Mouse (Mus musculus) neural tube, embryonic 12.5 days (tissue): Measurements from ENCODE around the gene Ybx1. TPM values are rescaled to one million over a fixed set of nuclear protein-coding genes. Genes with fewer than 3 reads are reported as not detected.
A peak's percentile ranks its signal among the peaks of the same experiment; 100 is the strongest.
"Not testable (repeated sequence)": the region's sequence is repeated elsewhere in the genome, so short reads cannot be mapped to it uniquely, and the experiment has no call there.

Experiments
- ATAC-seq: fragments of 200-750 bp; cut with Nextera tagmentation; 2 replicates; pipeline ENCODE4 v1.8.0; 2017; ENCODE audit warnings: low read depth, mild to moderate bottlenecking, moderate TSS enrichment, moderate library complexity; ENCODE audit not compliant: low FRiP score
- H3K27ac ChIP-seq: fragments of 300-500 bp; sonication (generic); 2 replicates; pipeline ENCODE4 v1.5.1; 2016
- H3K27me3 ChIP-seq: fragments of 300-500 bp; sonication (generic); replicated peaks from 2 replicates; pipeline ENCODE4 v1.6.1; 2016; ENCODE audit warnings: mild to moderate bottlenecking
- H3K36me3 ChIP-seq: fragments of 300-500 bp; sonication (generic); 2 replicates; pipeline ENCODE4 v1.6.1; 2016; ENCODE audit warnings: mild to moderate bottlenecking
- H3K4me1 ChIP-seq: fragments of 300-500 bp; sonication (generic); 2 replicates; pipeline ENCODE4 v1.6.1; 2016
- H3K4me2 ChIP-seq: fragments of 300-500 bp; sonication (generic); replicated peaks from 2 replicates; pipeline ENCODE4 v1.6.1; 2016; ENCODE audit warnings: mild to moderate bottlenecking
- H3K4me3 ChIP-seq: fragments of 300-500 bp; sonication (generic); 2 replicates; pipeline ENCODE4 v1.5.1; 2016
- H3K9ac ChIP-seq: fragments of 300-500 bp; sonication (generic); 2 replicates; pipeline ENCODE4 v1.6.1; 2016; ENCODE audit warnings: mild to moderate bottlenecking
- H3K9me3 ChIP-seq: fragments of 300-500 bp; sonication (generic); 2 replicates; pipeline ENCODE4 v1.6.1; 2016; ENCODE audit warnings: mild to moderate bottlenecking
- WGBS: fragments of 180-500 bp; shearing (Covaris S2); methylation state at CpG from one replicate; pipeline ENCODE4 v1.1.7; 2016; 5-methylcytosine and 5-hydroxymethylcytosine counted together
- polyA plus RNA-seq: library from polyadenylated mRNA; unstranded; fragments of >200 nt; fragmentation: Nextera tagmentation; extraction: Ambion mirVana; gene quantifications from 2 replicates; pipeline ENCODE4 v1.2.1, GENCODE M21; 2016

The Ybx1 gene
- polyA plus RNA-seq, 1 experiment from 2014 or later: 1,308 TPM

DNA sequence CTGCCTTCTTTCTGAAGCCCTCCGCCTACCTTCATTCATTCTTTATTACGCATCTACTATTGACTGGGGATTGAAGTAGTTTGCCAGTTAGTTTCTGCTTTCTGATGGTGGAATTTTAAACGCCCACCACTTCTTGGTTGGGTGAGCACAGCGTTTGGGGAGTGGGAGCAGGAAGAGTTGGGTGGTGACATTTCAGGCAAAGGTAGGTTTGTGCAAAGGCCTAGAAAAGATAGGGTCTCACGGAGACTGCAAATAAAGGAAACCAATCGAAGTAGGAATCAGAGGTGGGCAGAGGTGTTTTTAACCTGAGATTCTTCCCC, 690 bp upstream of the Ybx1 start:
- Histone ChIP-seq H3K4me3 (peak overlapping the region; percentile 100), H3K27ac (peak overlapping the region; percentile 7; the same call in 1 of the 2 replicates), H3K4me1 (peaks cover 26% of the 10 kb centered on the region), H3K9ac (peak overlapping the region; percentile 95), H3K4me2 (peak overlapping the region; percentile 66), H3K36me3 (peaks cover 5% of the 10 kb centered on the region; the same call in 1 of the 2 replicates), H3K9me3 (no peaks in the 10 kb centered on the region), H3K27me3 (no peaks in the 10 kb centered on the region)
- ATAC-seq: no peak
- 5% methylated on average over 6 of the region's 6 CpGs for WGBS

- H3K4me3 ChIP-seq: peak overlapping the region; percentile 100
- WGBS: under 1% methylated on average over 63 of the region's 80 CpGs
Observed at GRCm38 (mm10) chr4:119293574-119294258, 688 bp downstream of the Ybx1 start.

GRCm38 (mm10) chr4:119292771-119293573, 1.4 kb downstream of the Ybx1 start:
- Histone ChIP-seq H3K4me3 (peak overlapping the region; percentile 100), H3K36me3 (peaks cover 9% of the 10 kb centered on the region; the same call in 1 of the 2 replicates), H3K27me3 (no peaks in the 10 kb centered on the region), H3K9me3 (no peaks in the 10 kb centered on the region), H3K4me2 (peak overlapping the region; percentile 66), H3K9ac (peak overlapping the region; percentile 95), H3K27ac (no peak overlapping the region), H3K4me1 (peaks cover 26% of the 10 kb centered on the region)
- ATAC-seq: no peak
- WGBS: 2% methylated on average over 24 of the region's 24 CpGs

More at GRCm38 (mm10) chr4:119293574-119294258, 688 bp downstream of the Ybx1 start:
- peak overlapping the region; percentile 84 for H3K27ac ChIP-seq
- H3K4me2 ChIP-seq: peak overlapping the region; percentile 66
- H3K9ac ChIP-seq: peak overlapping the region; percentile 95
- ATAC-seq: peak; percentile 62
- H3K9me3 ChIP-seq: no peaks in the 10 kb centered on the region
- H3K27me3 ChIP-seq: no peaks in the 10 kb centered on the region
- H3K4me1 ChIP-seq: peaks cover 26% of the 10 kb centered on the region
- peaks cover 9% of the 10 kb centered on the region; the same call in 1 of the 2 replicates for H3K36me3 ChIP-seq

DNA sequence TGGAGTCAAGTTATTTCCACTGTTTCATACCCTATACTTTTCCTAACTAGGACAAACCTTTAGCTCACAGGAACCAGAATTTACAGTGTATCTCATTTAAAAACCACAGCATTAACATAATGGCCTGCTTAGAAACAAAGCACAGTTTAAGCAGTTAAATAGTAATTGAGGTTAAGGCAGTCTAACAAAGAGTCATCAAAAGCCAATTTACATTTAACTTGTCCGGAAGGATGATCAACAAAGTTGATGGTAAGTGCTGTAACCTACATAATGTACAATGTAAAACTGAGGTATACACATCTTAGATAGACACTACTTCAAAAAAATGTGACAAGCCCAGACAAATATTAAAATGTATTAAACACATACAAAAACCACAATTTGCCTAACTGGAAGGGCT, 2.5 kb downstream of the Ybx1 start:
- 78% methylated on average over 1 of the region's 1 CpGs for WGBS
- Histone ChIP-seq H3K9me3 (no peaks in the 10 kb centered on the region), H3K36me3 (peaks cover 12% of the 10 kb centered on the region; the same call in 1 of the 2 replicates), H3K4me3 (peak overlapping the region; percentile 100), H3K27ac (no peak overlapping the region), H3K4me1 (peaks cover 26% of the 10 kb centered on the region), H3K27me3 (no peaks in the 10 kb centered on the region), H3K9ac (peak overlapping the region; percentile 95; the same call in 1 of the 2 replicates), H3K4me2 (peak overlapping the region; percentile 66)
- no peak for ATAC-seq

GRCm38 (mm10) chr4:119285336-119285735, 9.1 kb downstream of the Ybx1 start:
- H3K9ac ChIP-seq: no peak overlapping the region
- peaks cover 49% of the 10 kb centered on the region for H3K36me3 ChIP-seq
- H3K27ac ChIP-seq: no peak overlapping the region
- no peaks in the 10 kb centered on the region for H3K27me3 ChIP-seq
- no peak overlapping the region for H3K4me2 ChIP-seq
- WGBS: 92% methylated on average over 2 of the region's 2 CpGs
- no peak overlapping the region for H3K4me3 ChIP-seq
- no peaks in the 10 kb centered on the region; the same call in 1 of the 2 replicates for H3K4me1 ChIP-seq
- no peaks in the 10 kb centered on the region for H3K9me3 ChIP-seq
- ATAC-seq: no peak

- Histone ChIP-seq H3K4me2 (no peak overlapping the region), H3K9ac (no peak overlapping the region), H3K27ac (no peak overlapping the region), H3K36me3 (peaks cover 54% of the 10 kb centered on the region), H3K4me1 (no peaks in the 10 kb centered on the region), H3K27me3 (no peaks in the 10 kb centered on the region), H3K9me3 (no peaks in the 10 kb centered on the region), H3K4me3 (no peak overlapping the region)
- WGBS: 84% methylated on average over 1 of the region's 1 CpGs
- ATAC-seq: no peak
Observed at GRCm38 (mm10) chr4:119284861-119285260, 9.5 kb downstream of the Ybx1 start.

DNA sequence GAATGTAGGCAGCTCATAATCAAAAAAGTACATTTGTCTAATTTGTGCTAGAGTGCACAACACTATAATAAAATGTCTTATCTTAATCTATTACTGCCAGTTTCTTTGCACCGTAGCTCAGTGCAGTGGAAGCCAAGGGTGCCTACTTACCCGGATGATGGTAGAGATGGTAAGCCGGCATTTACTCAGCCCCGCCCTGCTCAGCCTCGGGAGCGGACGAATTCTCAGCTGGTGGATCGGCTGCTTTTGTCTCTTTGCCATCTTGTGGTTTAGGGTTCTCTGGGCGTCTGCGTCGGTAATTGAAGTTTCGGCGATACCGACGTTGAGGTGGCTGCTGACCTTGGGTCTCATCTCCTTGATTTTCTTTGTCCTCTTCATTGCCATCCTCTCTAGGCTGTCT, 15.6 kb downstream of the Ybx1 start:
- 91% methylated on average over 15 of the region's 15 CpGs for WGBS
- peaks cover 89% of the 10 kb centered on the region for H3K36me3 ChIP-seq
- not testable (repeated sequence) for H3K4me2 ChIP-seq, H3K4me3 ChIP-seq, H3K27me3 ChIP-seq, H3K27ac ChIP-seq, ATAC-seq, H3K9me3 ChIP-seq, H3K4me1 ChIP-seq, H3K9ac ChIP-seq

GRCm38 (mm10) chr4:119275726-119276125, 18.7 kb downstream of the Ybx1 start:
- no peak for ATAC-seq
- 82% methylated on average over 2 of the region's 2 CpGs for WGBS
- H3K4me3 ChIP-seq: no peak overlapping the region
- H3K27me3 ChIP-seq: no peaks in the 10 kb centered on the region
- H3K27ac ChIP-seq: no peak overlapping the region
- H3K9me3 ChIP-seq: no peaks in the 10 kb centered on the region
- peaks cover 86% of the 10 kb centered on the region for H3K36me3 ChIP-seq
- H3K4me1 ChIP-seq: no peaks in the 10 kb centered on the region
- H3K9ac ChIP-seq: no peak overlapping the region
- H3K4me2 ChIP-seq: no peak overlapping the region

- Histone ChIP-seq H3K9me3 (no peaks in the 10 kb centered on the region), H3K27me3 (no peaks in the 10 kb centered on the region), H3K27ac (no peak overlapping the region), H3K9ac (no peak overlapping the region), H3K4me3 (no peak overlapping the region), H3K36me3 (peaks cover 88% of the 10 kb centered on the region), H3K4me1 (no peaks in the 10 kb centered on the region), H3K4me2 (no peak overlapping the region)
- 87% methylated on average over 2 of the region's 2 CpGs for WGBS
- no peak for ATAC-seq
Observed at GRCm38 (mm10) chr4:119275226-119275625, 19.2 kb downstream of the Ybx1 start.

DNA sequence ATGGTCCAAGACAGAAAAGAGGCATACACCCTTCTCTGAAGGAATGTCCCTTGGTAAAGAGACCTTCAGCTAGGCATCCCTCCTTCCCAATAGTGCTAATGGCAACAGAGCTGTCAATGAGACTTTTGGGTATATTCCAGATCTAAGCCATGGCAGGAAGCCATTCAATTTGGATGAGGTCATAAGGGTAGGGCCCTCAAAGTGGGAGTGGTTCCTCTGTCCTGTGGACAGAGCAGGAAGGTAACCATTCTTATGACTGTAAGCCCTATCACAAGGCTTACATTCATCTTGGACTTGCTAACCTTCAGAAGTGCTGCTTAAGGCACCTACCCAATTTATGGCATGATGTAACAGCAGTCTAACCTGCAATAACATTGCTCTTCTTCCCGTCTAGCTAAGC, 19.8 kb downstream of the Ybx1 start:
- Histone ChIP-seq H3K9me3 (no peaks in the 10 kb centered on the region), H3K4me3 (no peak overlapping the region), H3K4me1 (no peaks in the 10 kb centered on the region), H3K27me3 (no peaks in the 10 kb centered on the region), H3K36me3 (peaks cover 88% of the 10 kb centered on the region), H3K9ac (no peak overlapping the region), H3K27ac (no peak overlapping the region), H3K4me2 (no peak overlapping the region)
- no peak for ATAC-seq
- 88% methylated on average over 1 of the region's 1 CpGs for WGBS

DNA sequence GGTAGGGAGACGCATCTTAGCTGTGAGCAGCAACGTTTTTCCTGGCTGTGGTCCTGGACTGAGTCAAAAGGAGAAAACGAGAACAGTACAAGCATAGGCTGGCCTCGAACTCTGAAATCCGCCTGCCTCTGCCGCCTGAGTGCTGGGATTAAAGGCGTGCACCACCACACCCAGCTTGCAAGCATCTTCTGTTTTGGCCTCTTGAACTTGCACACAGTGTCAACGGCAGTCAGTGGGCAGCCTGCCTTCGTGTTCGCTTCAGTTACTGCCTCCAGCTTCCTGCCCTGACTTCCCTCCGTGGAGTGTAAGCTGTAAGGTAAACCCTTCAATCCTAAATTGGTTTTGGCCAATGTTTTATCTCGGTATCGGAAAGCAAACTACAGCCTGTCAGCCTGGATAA, 27.8 kb downstream of the Ybx1 start:
- no peaks in the 10 kb centered on the region for H3K4me1 ChIP-seq
- WGBS: 80% methylated on average over 13 of the region's 13 CpGs
- no peak overlapping the region for H3K4me3 ChIP-seq
- H3K27me3 ChIP-seq: no peaks in the 10 kb centered on the region
- no peak overlapping the region for H3K27ac ChIP-seq
- no peak overlapping the region for H3K9ac ChIP-seq
- H3K36me3 ChIP-seq: peaks cover 28% of the 10 kb centered on the region
- no peak for ATAC-seq
- no peak overlapping the region for H3K4me2 ChIP-seq
- no peaks in the 10 kb centered on the region for H3K9me3 ChIP-seq

- Histone ChIP-seq H3K9ac (no peak overlapping the region), H3K4me1 (no peaks in the 10 kb centered on the region), H3K36me3 (peaks cover 6% of the 10 kb centered on the region), H3K27ac (no peak overlapping the region), H3K4me3 (no peak overlapping the region), H3K27me3 (no peaks in the 10 kb centered on the region), H3K9me3 (no peaks in the 10 kb centered on the region), H3K4me2 (no peak overlapping the region)
- no peak for ATAC-seq
- WGBS: 73% methylated on average over 3 of the region's 3 CpGs
Observed at GRCm38 (mm10) chr4:119263459-119263858, 30.9 kb downstream of the Ybx1 start.
